In the genomic region with DNA sequence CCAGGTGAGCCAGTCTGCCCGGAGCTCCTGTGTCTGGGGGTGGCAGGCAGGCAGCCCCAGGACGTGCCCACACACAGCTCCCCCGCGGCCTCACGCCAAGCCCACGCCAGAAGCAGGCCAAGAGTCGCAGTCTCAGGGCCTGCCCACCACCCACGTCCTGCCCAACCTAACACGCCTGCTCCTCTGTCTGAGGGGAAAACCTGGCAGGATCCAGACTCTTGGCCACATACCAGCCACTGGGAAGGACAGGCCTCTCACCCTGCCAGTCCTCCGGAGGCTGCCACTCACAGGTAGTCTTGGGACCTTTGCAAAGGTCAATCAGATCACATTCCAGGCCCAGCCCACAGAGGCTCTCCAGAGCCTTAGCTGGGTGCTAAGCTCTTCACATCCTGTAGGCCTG, we compare ENCODE assay signal across 11 mouse cellular contexts. TPM values are rescaled to one million over a fixed set of nuclear protein-coding genes. Genes with fewer than 3 reads are reported as not detected.
DNase-seq lines count a peak whose midpoint lies in the region; ATAC-seq and TF ChIP-seq lines count a peak whose summit lies in the region.
"Had no signal": no experiment of that assay in that cellular context is flagged by ENCODE, and none has a peak within 500 bp of the region (broad histone marks: within the 10 kb centered on the region; RNA-seq: fewer than 3 reads in every experiment).

No protein-coding gene starts in this region.

- H3K9ac ChIP-seq in kidney, embryonic 14.5 days (ENCODE audit: low read depth, low read length) = no peak overlapping the region
- H3K9ac ChIP-seq: embryonic facial prominence, embryonic 12.5 days had no signal

- intact Hi-C loops in left cerebral cortex, adult 2 months (cut with DNase I) = no loop called here

- no peaks in the 10 kb centered on the region for H3K27me3 ChIP-seq in kidney, embryonic 14.5 days (ENCODE audit: control insufficient read depth, insufficient read depth, low read length)
- H3K27me3 ChIP-seq: embryonic facial prominence, embryonic 12.5 days had no signal

- no peaks in the 10 kb centered on the region for H3K36me3 ChIP-seq in kidney, embryonic 14.5 days (ENCODE audit: control insufficient read depth, insufficient read depth, low read length)
- H3K36me3 ChIP-seq: embryonic facial prominence, embryonic 12.5 days had no signal

- no peak for ATAC-seq in kidney, embryonic 14.5 days (ENCODE audit: low FRiP score, low TSS enrichment)
- ATAC-seq: forebrain, embryonic 16.5 days; inflammation-experienced regulatory T-cells, adult 6 months had no signal

- H3K4me1 ChIP-seq in kidney, embryonic 14.5 days (ENCODE audit: control insufficient read depth, insufficient read depth, low read length) = 0 out of 2 replicates have a peak, but pooled peaks cover 13% of the 10 kb centered on the region

- H3K4me3 ChIP-seq in kidney, embryonic 14.5 days (ENCODE audit: low read length) = no peak overlapping the region
- no peak overlapping the region for H3K4me3 ChIP-seq in left cerebral cortex, adult 2 months
- H3K4me3 ChIP-seq: embryonic facial prominence, embryonic 12.5 days; megakaryocyte, embryonic 14.5 days had no signal

- peak; percentile 91 for DNase-seq in kidney, adult 11 months
- peak; percentile 86 to 90 for DNase-seq in kidney, adult 8-10 months
- peak; percentile 33 to 60 for DNase-seq in kidney, postnatal 4 days
- DNase-seq in lung, postnatal 4 days = peak; percentile 78 to 90
- no peak for DNase-seq in testis, postnatal 14 days (ENCODE audit: low spot score)
- DNase-seq in left cerebral cortex, adult 2 months (ENCODE audit: extremely low spot score in 1 of 2, low spot score in 2 of 2) = no peak

- whole genome bisulfite sequencing in kidney, embryonic 14.5 days = 76% methylated on average over 10 of the region's 10 CpGs

- H3K27ac ChIP-seq in kidney, embryonic 14.5 days (ENCODE audit: low read depth, low read length) = no peak overlapping the region
- H3K27ac ChIP-seq in left cerebral cortex, adult 2 months = no peak overlapping the region
- H3K27ac ChIP-seq: embryonic facial prominence, embryonic 12.5 days had no signal

- no peak for TF ChIP-seq CTCF in left cerebral cortex, adult 2 months (IDR thresholded peaks at IDR 0.05)

- no peaks in the 10 kb centered on the region for H3K9me3 ChIP-seq in kidney, embryonic 14.5 days (ENCODE audit: control insufficient read depth, low read length)
- H3K9me3 ChIP-seq: embryonic facial prominence, embryonic 12.5 days; megakaryocyte, embryonic 14.5 days had no signal

- H3K4me2 ChIP-seq in kidney, embryonic 14.5 days (replicated peaks; ENCODE audit: low read depth, low read length) = no peak overlapping the region
- H3K4me2 ChIP-seq: embryonic facial prominence, embryonic 12.5 days had no signal

RNA-seq across cellular contexts. Expression of a gene that starts 27.2 kb away (rescaled TPM):
- polyA plus RNA-seq in kidney, embryonic 14.5 days (2014; fragmentation: Nextera tagmentation; extraction: Ambion mirVana) = 0.92 and 1.5 TPM in 2 replicates
- 10 to 100 TPM; 10.3 to 11.4 TPM for total RNA-seq in left cerebral cortex, adult 2 months (2021)

RNA-seq across cellular contexts. Expression of a gene that starts 39.9 kb away (rescaled TPM):
- polyA plus RNA-seq in kidney, embryonic 14.5 days (2014; fragmentation: Nextera tagmentation; extraction: Ambion mirVana) = 0.47 and 0.70 TPM in 2 replicates
- total RNA-seq in left cerebral cortex, adult 2 months (2021) = 10 to 100 TPM; 37.1 to 47.6 TPM

Comparison
In these comparisons a context has a peak if more than half of its experiments do, and no peak if none do; other contexts are left out.
1. DNase-seq: peak in kidney, adult 11 months (single experiment), kidney, adult 8-10 months (2 of 2), kidney, postnatal 4 days (2 of 2) and lung, postnatal 4 days (2 of 2); none in testis, postnatal 14 days (single experiment) and left cerebral cortex, adult 2 months (0 of 2).